Mouse (Mus musculus) spleen, adult 2 months (tissue): ENCODE data around the gene Soat2.

ENCODE experiments used
- CTCF ChIP-seq: fragments of 200-500 bp; IDR thresholded peaks from 2 replicates; pipeline ENCODE4 v1.5.1; 2011; ENCODE audit warnings: mild to moderate bottlenecking, inconsistent platforms; ENCODE audit not compliant: insufficient read depth, insufficient read length, insufficient replicate concordance; ENCODE audit errors: extremely low read depth
- POLR2A ChIP-seq: fragments of 200-500 bp; IDR thresholded peaks from 2 replicates; pipeline ENCODE4 v1.6.1; 2011; ENCODE audit warnings: low read depth, low read length, inconsistent platforms

DNA sequence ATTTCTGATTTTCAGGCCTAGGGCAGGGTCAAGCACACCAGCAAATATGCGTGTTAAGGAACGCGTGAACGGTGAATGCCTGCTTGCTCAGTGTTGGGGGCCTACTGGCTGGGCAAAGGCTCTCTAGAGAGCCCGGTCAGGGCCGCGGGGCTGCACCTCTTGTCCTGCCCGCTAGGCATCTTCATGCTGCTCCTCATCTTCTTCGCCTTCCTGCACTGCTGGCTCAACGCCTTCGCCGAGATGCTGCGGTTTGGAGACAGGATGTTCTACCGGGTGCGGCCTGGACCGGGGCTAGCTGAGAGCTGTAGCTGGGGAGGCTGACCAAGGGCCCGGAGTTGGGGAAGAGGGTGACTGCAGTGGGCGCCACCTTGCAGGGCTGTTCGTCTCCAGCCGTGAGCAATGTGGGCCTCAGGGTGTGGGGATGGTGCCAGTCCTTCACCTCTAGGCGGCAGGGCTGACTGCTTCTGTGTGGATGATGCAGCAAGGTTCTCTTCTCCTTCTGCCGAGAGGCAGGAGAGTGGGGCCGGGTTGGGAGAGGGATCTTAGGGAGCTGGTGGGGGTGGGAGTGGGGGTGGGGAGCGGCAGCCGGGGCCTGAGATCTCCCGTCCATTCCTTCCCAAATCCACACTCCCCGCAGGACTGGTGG is 10.2 kb downstream of the Soat2 start:
- TF ChIP-seq POLR2A (no peak), CTCF (no peak)
